Mouse (Mus musculus) bone marrow macrophage, adult 2 months (primary cell): ENCODE results near the gene Prkce.

Experiments used
- CTCF ChIP-seq: IDR thresholded peaks from 2 replicates; pipeline ENCODE4 v1.5.1; 2012; ENCODE audit warnings: low read depth, mild to moderate bottlenecking, low read length, moderate library complexity
- POLR2A ChIP-seq: IDR thresholded peaks from 2 replicates; pipeline ENCODE4 v1.6.1; 2012; ENCODE audit warnings: mild to moderate bottlenecking, low read depth, low read length, borderline replicate concordance

DNA sequence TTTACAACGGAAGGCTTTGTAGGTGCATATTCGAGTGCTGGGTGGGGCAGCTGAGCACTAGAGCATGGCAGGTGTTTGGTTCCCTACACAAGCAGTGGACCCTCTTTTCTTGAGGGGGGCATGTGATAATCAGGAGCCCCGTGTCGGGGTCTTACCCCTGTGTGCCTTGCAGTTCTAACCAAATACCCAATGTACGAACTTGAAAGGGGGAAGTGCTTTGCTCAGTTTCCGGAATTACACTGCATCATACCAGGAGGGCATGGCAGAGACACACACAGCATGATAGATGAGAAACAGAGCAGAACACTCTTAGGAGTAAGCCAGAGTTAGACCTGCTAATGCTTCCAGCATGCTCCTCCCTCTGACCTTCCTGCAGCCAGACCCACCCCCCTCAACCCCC lies 208.8 kb downstream of the Prkce start:
- TF ChIP-seq CTCF, result no peak
- TF ChIP-seq POLR2A, result no peak
